Mouse (Mus musculus) liver, embryonic 15.5 days (tissue): Measurements from ENCODE around the gene Mark3. TPM values are rescaled to one million over a fixed set of nuclear protein-coding genes. Genes with fewer than 3 reads are reported as not detected.
A peak's percentile ranks its signal among the peaks of the same experiment; 100 is the strongest.

Experiments used
- ATAC-seq: fragments of 200-750 bp; cut with Nextera tagmentation; 2 replicates; pipeline ENCODE4 v1.8.0; 2017; ENCODE audit warnings: moderate number of reproducible peaks, mild to moderate bottlenecking, moderate library complexity; ENCODE audit not compliant: insufficient read depth
- H3K27ac ChIP-seq: fragments of 300-500 bp; sonication (generic); replicated peaks from 2 replicates; pipeline ENCODE4 v1.5.1; 2015; ENCODE audit warnings: mild to moderate bottlenecking, inconsistent platforms
- H3K27me3 ChIP-seq: fragments of 300-500 bp; sonication (generic); 2 replicates; pipeline ENCODE4 v1.6.1; 2015; ENCODE audit warnings: mild to moderate bottlenecking, inconsistent platforms
- H3K36me3 ChIP-seq: fragments of 300-500 bp; sonication (generic); replicated peaks from 2 replicates; pipeline ENCODE4 v1.6.1; 2015; ENCODE audit warnings: moderate library complexity, mild to moderate bottlenecking, inconsistent platforms
- H3K4me1 ChIP-seq: fragments of 300-500 bp; sonication (generic); replicated peaks from 2 replicates; pipeline ENCODE4 v1.6.1; 2015; ENCODE audit warnings: inconsistent platforms
- H3K4me2 ChIP-seq: fragments of 300-500 bp; sonication (generic); 2 replicates; pipeline ENCODE4 v1.6.1; 2015; ENCODE audit warnings: moderate library complexity, mild to moderate bottlenecking, inconsistent platforms
- H3K4me3 ChIP-seq: fragments of 300-500 bp; sonication (generic); replicated peaks from 2 replicates; pipeline ENCODE4 v1.5.1; 2015; ENCODE audit warnings: mild to moderate bottlenecking, inconsistent platforms
- H3K9ac ChIP-seq: fragments of 300-500 bp; sonication (generic); 2 replicates; pipeline ENCODE4 v1.6.1; 2015; ENCODE audit warnings: moderate library complexity, mild to moderate bottlenecking, inconsistent platforms
- H3K9me3 ChIP-seq: fragments of 300-500 bp; sonication (generic); replicated peaks from 2 replicates; pipeline ENCODE4 v1.6.1; 2016; ENCODE audit warnings: inconsistent platforms
- WGBS: fragments of 180-500 bp; shearing (Covaris S2); methylation state at CpG from one replicate; pipeline ENCODE4 v1.1.7; 2015; ENCODE audit warnings: mixed read lengths; ENCODE audit not compliant: insufficient replicate concordance; 5-methylcytosine and 5-hydroxymethylcytosine counted together
- polyA plus RNA-seq: library from polyadenylated mRNA; unstranded; fragments of >200 nt; fragmentation: Nextera tagmentation; extraction: Ambion mirVana; gene quantifications from 2 replicates; pipeline ENCODE4 v1.2.1, GENCODE M21; 2015

Gene Mark3
- polyA plus RNA-seq, 1 experiment from 2014 or later, result 13.3 TPM

- H3K4me3 ChIP-seq, result no peak overlapping the region
- 0 out of 2 replicates have a peak, but pooled peaks cover 7% of the 10 kb centered on the region for H3K27me3 ChIP-seq
- no peak overlapping the region for H3K9ac ChIP-seq
- no peaks in the 10 kb centered on the region for H3K36me3 ChIP-seq
- 70% methylated on average over 5 of the region's 5 CpGs for WGBS
- no peaks in the 10 kb centered on the region for H3K9me3 ChIP-seq
- peaks cover 62% of the 10 kb centered on the region for H3K4me1 ChIP-seq
- peak overlapping the region; percentile 93; the same call in 1 of the 2 replicates for H3K27ac ChIP-seq
- peak overlapping the region; percentile 62 for H3K4me2 ChIP-seq
- no peak for ATAC-seq
Observed at GRCm38 (mm10) chr12:111560286-111560685, 14.0 kb upstream of the Mark3 start.

- H3K27ac ChIP-seq, result peak overlapping the region; percentile 10; the same call in 1 of the 2 replicates
- ATAC-seq, result no peak
- 0 out of 2 replicates have a peak, but pooled peaks cover 7% of the 10 kb centered on the region for H3K27me3 ChIP-seq
- no peaks in the 10 kb centered on the region for H3K9me3 ChIP-seq
- no peak overlapping the region for H3K4me3 ChIP-seq
- no peak overlapping the region for H3K4me2 ChIP-seq
- peaks cover 46% of the 10 kb centered on the region for H3K4me1 ChIP-seq
- WGBS, result 53% methylated on average over 4 of the region's 4 CpGs
- no peaks in the 10 kb centered on the region for H3K36me3 ChIP-seq
- no peak overlapping the region for H3K9ac ChIP-seq
Observed at GRCm38 (mm10) chr12:111562276-111562814, 12.0 kb upstream of the Mark3 start.

- no peaks in the 10 kb centered on the region for H3K9me3 ChIP-seq
- 0 out of 2 replicates have a peak, but pooled peaks cover 7% of the 10 kb centered on the region for H3K27me3 ChIP-seq
- peaks cover 38% of the 10 kb centered on the region for H3K4me1 ChIP-seq
- no peak for ATAC-seq
- no peak overlapping the region for H3K4me2 ChIP-seq
- 37% methylated on average over 5 of the region's 5 CpGs for WGBS
- H3K36me3 ChIP-seq, result no peaks in the 10 kb centered on the region
- H3K4me3 ChIP-seq, result no peak overlapping the region
- H3K27ac ChIP-seq, result 0 out of 2 replicates have a peak overlapping the region, but pooled peaks have one; percentile 10
- no peak overlapping the region for H3K9ac ChIP-seq
Observed at GRCm38 (mm10) chr12:111563076-111563629, 11.2 kb upstream of the Mark3 start.

- Histone ChIP-seq H3K4me1 (peaks cover 16% of the 10 kb centered on the region), H3K9ac (no peak overlapping the region), H3K4me3 (no peak overlapping the region), H3K27ac (no peak overlapping the region), H3K4me2 (no peak overlapping the region), H3K27me3 (peaks cover 18% of the 10 kb centered on the region), H3K36me3 (no peaks in the 10 kb centered on the region), H3K9me3 (no peaks in the 10 kb centered on the region)
- no peak for ATAC-seq
- WGBS, result 64% methylated on average over 5 of the region's 5 CpGs
Observed at GRCm38 (mm10) chr12:111565363-111565762, 9.0 kb upstream of the Mark3 start.

GRCm38 (mm10) chr12:111568836-111569235, 5.5 kb upstream of the Mark3 start:
- Histone ChIP-seq H3K27ac (no peak overlapping the region), H3K36me3 (no peaks in the 10 kb centered on the region), H3K9ac (no peak overlapping the region), H3K9me3 (no peaks in the 10 kb centered on the region), H3K4me2 (no peak overlapping the region), H3K4me1 (peaks cover 10% of the 10 kb centered on the region), H3K4me3 (no peak overlapping the region), H3K27me3 (peaks cover 37% of the 10 kb centered on the region)
- WGBS, result 71% methylated on average over 11 of the region's 11 CpGs
- ATAC-seq, result no peak

GRCm38 (mm10) chr12:111572406-111572805, 1.9 kb upstream of the Mark3 start:
- WGBS, result 60% methylated on average over 7 of the region's 7 CpGs
- peaks cover 28% of the 10 kb centered on the region for H3K4me1 ChIP-seq
- no peak overlapping the region for H3K27ac ChIP-seq
- ATAC-seq, result no peak
- H3K9me3 ChIP-seq, result no peaks in the 10 kb centered on the region
- H3K9ac ChIP-seq, result no peak overlapping the region
- H3K36me3 ChIP-seq, result no peaks in the 10 kb centered on the region
- H3K27me3 ChIP-seq, result peaks cover 37% of the 10 kb centered on the region
- H3K4me3 ChIP-seq, result no peak overlapping the region
- no peak overlapping the region for H3K4me2 ChIP-seq

GRCm38 (mm10) chr12:111573315-111573714, 1.0 kb upstream of the Mark3 start:
- Histone ChIP-seq H3K4me3 (peak overlapping the region; percentile 100), H3K4me2 (peak overlapping the region; percentile 90), H3K9ac (peak overlapping the region; percentile 51; the same call in 1 of the 2 replicates), H3K27ac (no peak overlapping the region; the same call in 1 of the 2 replicates), H3K36me3 (no peaks in the 10 kb centered on the region), H3K9me3 (no peaks in the 10 kb centered on the region), H3K27me3 (peaks cover 37% of the 10 kb centered on the region), H3K4me1 (peaks cover 30% of the 10 kb centered on the region)
- 48% methylated on average over 6 of the region's 6 CpGs for WGBS
- no peak for ATAC-seq

GRCm38 (mm10) chr12:111574887-111575838, 840 bp downstream of the Mark3 start:
- Histone ChIP-seq H3K36me3 (no peaks in the 10 kb centered on the region), H3K27me3 (peaks cover 26% of the 10 kb centered on the region), H3K4me3 (peak overlapping the region; percentile 100), H3K4me1 (peaks cover 36% of the 10 kb centered on the region), H3K4me2 (peak overlapping the region; percentile 90), H3K27ac (peak overlapping the region; percentile 96), H3K9me3 (no peaks in the 10 kb centered on the region), H3K9ac (peak overlapping the region; percentile 100)
- under 1% methylated on average over 55 of the region's 58 CpGs for WGBS
- ATAC-seq, result peak; percentile 73

GRCm38 (mm10) chr12:111583058-111583457, 8.7 kb downstream of the Mark3 start:
- 0 out of 2 replicates have a peak, but pooled peaks cover 4% of the 10 kb centered on the region for H3K36me3 ChIP-seq
- H3K27ac ChIP-seq, result no peak overlapping the region
- no peak overlapping the region for H3K4me3 ChIP-seq
- H3K9ac ChIP-seq, result no peak overlapping the region
- no peaks in the 10 kb centered on the region for H3K9me3 ChIP-seq
- 80% methylated on average over 1 of the region's 1 CpGs for WGBS
- ATAC-seq, result no peak
- H3K4me1 ChIP-seq, result peaks cover 46% of the 10 kb centered on the region
- H3K4me2 ChIP-seq, result no peak overlapping the region
- H3K27me3 ChIP-seq, result no peaks in the 10 kb centered on the region

GRCm38 (mm10) chr12:111584401-111584800, 10.1 kb downstream of the Mark3 start:
- WGBS, result 72% methylated on average over 1 of the region's 1 CpGs

GRCm38 (mm10) chr12:111587252-111587651, 12.9 kb downstream of the Mark3 start:
- no peak overlapping the region for H3K27ac ChIP-seq
- no peak overlapping the region for H3K9ac ChIP-seq
- no peaks in the 10 kb centered on the region for H3K9me3 ChIP-seq
- H3K4me3 ChIP-seq, result no peak overlapping the region
- H3K36me3 ChIP-seq, result 0 out of 2 replicates have a peak, but pooled peaks cover 4% of the 10 kb centered on the region
- WGBS, result 71% methylated on average over 12 of the region's 12 CpGs
- no peak overlapping the region for H3K4me2 ChIP-seq
- peaks cover 35% of the 10 kb centered on the region for H3K4me1 ChIP-seq
- ATAC-seq, result no peak
- no peaks in the 10 kb centered on the region for H3K27me3 ChIP-seq

More at GRCm38 (mm10) chr12:111584401-111584800, 10.1 kb downstream of the Mark3 start:
- Histone ChIP-seq H3K27me3 (no peaks in the 10 kb centered on the region), H3K4me2 (no peak overlapping the region), H3K9ac (no peak overlapping the region), H3K9me3 (no peaks in the 10 kb centered on the region), H3K27ac (no peak overlapping the region), H3K36me3 (0 out of 2 replicates have a peak, but pooled peaks cover 4% of the 10 kb centered on the region), H3K4me3 (no peak overlapping the region), H3K4me1 (peaks cover 52% of the 10 kb centered on the region)
- no peak for ATAC-seq
